Mouse (Mus musculus) G1E-ER4 (cell line): ENCODE data around the gene Epx. TPM values are rescaled to one million over a fixed set of nuclear protein-coding genes. Genes with fewer than 3 reads are reported as not detected.

Experiments
- GATA1 ChIP-seq: IDR thresholded peaks from one replicate; pipeline ENCODE4 v1.8.0; 2012; ENCODE audit warnings: low read length, inconsistent platforms
- polyA plus RNA-seq: library from polyadenylated mRNA; stranded (reverse); fragments of >175 nt; gene quantifications from 2 replicates; pipeline ENCODE4 v1.2.3, GENCODE M21; 2012

The Epx gene
- polyA plus RNA-seq: not detected in 2 replicates

DNA sequence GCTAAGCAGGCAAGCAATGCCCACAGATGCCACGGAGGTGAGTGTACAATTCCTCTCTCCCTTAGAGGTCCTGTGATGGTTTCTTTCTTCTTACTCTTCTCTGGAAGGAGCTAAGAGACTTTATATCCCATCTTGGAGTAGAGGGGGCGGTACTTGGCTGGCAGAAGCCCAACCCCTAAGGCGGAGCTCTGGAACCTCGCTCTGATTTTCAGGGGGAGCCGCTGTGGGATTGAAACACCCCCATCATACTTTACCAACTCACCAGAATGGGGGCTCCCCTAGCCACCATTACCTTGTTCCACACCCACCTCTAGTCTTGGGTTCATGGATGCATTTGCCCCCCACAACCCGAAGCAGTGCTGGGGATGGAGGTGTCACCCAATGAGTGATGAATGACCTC, at the start of gene Epx:
Gene Epx, minus strand, starts transcription at position 101 of the 400 bp plus-strand sequence.
- no peak for TF ChIP-seq GATA1

DNA sequence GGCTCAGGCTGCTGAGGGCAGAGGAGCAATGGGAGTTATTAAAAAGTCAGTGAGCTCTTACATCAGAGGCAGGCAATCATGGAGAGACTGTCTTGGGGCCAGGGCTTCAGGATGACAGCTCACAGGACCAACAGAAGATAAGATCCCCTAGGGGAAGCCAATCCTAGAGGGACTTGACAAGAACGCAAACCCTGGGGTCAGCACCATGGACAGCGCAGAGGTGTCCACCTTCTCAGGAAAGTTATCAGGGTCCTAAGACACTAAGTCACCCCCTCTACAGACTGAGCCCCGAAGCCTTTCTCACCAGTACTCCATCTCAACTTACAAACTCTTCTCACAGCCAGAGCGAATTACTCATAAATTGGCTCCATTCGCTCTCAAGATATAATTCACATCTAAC, 45.6 kb upstream of the Epx start, which contains the start of gene Olfr464:
Gene Olfr464, minus strand, starts transcription at position 2 of the 400 bp plus-strand sequence.
- no peak for TF ChIP-seq GATA1

DNA sequence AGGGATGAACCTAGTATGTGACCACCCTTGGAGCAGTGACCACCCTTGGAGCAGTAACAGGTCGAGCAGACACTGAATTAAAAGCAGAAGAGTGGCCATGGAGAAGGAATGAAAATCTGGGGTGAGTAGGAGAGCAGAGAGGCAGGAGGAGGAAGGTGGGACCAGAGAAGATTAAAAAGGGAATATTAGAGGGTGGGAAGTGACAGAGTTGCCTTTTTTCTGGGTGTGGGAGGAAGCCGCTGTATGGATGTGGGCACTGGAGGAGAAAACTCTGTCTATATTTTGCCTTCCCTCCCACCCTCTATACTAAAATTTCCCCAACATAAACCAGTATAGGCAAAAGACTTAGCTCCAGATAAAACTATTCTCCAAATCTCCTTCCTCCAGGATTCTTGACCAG, 45.0 kb upstream of the Epx start:
- TF ChIP-seq GATA1: no peak

DNA sequence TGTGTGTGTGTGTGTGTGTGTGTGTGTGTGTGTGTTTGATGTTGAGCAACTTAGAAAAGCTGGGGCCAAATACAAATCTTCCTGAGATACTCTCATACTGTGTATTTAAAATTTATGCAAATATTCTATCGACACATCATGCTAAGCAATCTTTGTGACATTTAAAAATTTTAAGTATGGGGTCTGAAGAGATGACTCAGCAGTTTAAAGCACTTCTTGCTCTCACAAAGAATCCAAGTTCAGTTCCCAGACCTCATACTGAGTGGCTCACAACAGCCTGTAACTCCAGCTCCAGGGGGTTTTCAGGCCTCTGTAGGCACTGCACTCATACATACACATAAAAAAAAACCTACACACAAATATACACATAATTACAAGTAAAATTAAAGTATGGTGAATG, 40.7 kb upstream of the Epx start:
- no peak for TF ChIP-seq GATA1

DNA sequence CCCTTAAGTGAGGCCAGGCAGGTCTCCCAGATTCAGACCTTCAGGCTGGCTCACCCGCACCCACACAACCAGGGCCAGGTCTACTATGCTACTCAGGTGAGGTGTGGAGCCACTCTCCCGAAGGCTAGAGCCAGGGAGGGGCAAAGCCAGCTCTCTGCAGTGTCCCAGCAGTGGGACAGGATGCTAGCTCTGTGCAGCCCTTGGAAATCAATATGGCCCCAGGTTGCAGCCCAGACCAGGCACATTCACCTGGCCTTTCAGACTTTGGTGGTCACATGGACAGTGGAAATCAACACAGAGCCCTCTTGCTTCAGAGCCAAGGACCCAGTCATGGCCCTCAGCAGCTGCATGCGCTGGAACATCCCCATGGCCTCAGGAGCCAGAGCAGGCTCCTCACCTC, 29.0 kb upstream of the Epx start:
- TF ChIP-seq GATA1: no peak

DNA sequence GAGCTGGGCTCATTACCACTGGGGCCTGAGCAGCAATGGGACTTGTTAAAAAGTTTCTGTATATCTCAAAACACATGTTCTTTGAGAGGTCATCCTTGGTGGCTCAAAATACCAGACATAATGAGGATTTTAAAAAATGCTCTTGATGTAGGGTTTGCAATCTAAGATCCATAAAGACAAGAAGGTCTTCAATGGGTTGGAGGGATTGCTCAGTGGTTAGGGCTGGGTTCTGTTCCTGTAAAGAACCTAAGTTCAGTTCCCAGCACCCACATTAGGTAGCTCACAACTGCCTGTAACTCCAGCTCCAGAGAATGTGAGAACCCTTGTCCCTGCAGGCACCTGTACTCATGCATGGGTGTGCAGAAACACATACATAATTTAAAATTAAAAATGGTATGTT, 22.0 kb upstream of the Epx start, which contains the start of gene Olfr463:
Gene Olfr463, minus strand, starts transcription at position 101 of the 400 bp plus-strand sequence.
- TF ChIP-seq GATA1: no peak

DNA sequence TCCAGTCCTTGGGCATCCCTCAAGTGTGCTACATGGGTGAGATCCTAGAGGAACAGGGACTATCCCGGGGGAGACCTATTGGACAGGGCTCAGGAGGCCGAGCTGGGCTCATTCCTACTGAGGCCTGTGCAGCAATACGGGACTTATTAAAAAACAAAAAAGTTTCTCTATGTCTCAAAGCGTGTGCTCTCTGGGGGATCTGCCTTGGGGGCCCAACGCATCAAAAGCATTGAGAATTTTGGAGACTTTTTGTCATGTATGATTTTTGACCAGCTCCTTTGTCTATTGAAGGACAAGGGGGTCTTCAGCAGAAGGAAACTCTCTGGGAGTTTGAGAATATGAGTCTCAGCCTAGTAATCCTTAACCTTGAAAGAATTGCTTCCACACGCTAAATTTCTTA, 16.8 kb upstream of the Epx start, which contains the start of gene Olfr462:
Gene Olfr462, minus strand, starts transcription at position 101 of the 400 bp plus-strand sequence.
- TF ChIP-seq GATA1: no peak

DNA sequence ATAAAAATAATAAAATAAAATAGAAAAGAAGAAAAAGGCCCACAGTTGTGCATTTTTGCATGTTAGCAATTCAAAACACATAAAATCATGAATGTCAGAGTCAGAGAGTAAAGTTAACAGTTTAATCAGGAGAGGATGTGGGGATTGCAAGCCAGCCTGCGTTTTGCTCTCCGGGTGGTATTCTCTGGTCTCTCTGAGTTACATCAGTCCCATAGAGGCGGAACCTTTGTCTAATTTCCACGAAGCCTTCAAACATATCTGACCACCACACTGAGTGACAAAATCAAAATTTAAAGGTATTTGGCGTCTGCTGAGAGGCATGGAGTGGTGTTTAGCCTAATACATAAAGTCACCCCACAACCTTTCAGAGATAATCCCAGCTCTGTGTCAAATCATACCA, 9.5 kb upstream of the Epx start:
- no peak for TF ChIP-seq GATA1

DNA sequence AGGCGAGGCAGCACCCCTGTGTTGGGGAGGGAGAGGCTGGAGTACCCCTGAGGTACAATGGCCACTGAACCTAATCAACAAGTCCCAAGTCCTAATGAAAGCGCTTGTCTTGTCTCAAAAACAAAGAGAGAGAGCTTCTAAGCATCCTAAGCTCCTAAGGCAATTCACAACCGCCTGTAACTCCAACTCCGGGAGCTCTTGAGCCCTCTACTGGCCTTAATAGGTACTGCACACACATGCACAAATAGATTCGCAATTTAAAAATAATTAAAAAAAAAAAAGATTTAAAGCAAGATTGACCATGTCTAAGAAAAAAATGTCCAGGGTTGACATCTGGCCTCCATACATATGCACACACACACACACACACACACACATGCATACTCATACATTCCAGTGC, 8.2 kb upstream of the Epx start:
- TF ChIP-seq GATA1: no peak

DNA sequence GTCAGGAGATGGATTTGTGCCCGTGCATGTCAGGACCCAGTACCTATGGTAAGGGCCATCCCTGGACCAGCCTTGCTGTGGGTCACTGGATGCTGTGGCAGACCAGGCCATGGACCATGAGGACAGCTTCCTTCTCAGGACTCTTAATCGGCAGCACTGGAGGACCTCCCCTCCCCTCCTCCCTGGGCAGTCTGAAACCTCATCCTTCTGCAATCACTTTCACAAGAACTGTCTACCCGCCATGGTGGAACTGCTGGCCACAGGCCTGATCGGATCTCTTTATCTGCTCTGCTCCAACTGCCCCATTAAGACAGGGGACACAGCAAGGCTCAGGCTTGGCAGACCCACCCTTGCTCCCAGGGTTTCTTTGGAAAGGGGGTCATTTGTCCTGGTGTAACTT, 6.4 kb upstream of the Epx start:
- no peak for TF ChIP-seq GATA1

DNA sequence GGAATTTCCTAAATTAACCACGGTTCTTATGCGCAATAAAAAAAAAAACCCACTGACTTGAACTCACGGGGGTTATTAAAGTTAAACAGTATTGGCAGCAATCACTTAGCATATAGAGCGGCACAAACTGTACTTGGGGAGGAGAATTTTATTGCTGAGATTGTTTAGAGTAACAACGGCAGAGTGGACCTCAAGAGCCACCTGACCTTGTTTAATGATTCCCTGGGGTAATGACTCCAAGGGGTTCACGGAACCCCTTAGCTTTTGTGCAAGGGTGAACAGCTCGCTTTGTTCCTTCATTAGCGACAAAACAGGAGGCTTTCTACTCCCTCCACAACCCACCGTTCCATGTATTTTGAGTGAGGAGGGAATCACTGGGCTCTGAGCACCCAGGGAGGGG, 4.5 kb upstream of the Epx start:
- TF ChIP-seq GATA1: no peak

DNA sequence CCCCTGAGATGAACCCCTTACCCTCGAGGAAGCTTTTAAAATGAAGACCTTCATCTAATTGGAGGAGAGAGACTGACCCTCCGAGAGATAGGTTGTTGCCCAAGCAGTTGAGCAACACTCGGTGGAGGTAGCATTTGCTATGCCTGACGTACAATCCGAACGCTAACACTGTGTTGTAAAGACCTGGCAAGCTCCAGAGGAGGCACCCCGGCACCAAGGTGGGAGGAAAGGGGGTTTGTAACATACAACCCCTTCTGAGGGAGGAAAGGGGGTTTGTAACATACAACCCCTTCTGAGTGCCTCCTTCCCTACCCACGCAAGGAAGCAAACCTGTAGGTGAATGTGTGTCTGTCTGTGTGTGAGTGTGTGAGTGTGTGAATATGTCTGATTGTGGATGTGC, 3.6 kb downstream of the Epx start:
- TF ChIP-seq GATA1: no peak

DNA sequence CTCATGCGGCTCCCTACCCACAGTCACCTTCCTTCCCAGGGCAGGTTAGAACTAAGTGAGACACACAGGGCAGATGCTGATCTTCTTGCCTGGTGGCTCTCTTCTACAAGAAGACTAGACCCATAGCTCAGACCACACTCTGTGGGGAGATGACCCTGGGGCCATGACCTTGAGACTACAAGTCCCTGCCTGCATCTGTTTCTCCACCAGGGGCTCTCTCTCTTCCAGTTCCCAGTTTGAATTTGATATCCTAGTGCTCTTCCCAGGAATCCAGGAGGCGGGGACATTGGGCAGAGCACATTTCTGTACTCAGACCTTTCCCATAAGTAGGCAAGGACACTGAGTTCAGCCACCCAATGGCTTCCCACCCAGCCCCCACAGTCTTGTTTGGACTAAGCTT, 5.2 kb downstream of the Epx start:
- no peak for TF ChIP-seq GATA1

DNA sequence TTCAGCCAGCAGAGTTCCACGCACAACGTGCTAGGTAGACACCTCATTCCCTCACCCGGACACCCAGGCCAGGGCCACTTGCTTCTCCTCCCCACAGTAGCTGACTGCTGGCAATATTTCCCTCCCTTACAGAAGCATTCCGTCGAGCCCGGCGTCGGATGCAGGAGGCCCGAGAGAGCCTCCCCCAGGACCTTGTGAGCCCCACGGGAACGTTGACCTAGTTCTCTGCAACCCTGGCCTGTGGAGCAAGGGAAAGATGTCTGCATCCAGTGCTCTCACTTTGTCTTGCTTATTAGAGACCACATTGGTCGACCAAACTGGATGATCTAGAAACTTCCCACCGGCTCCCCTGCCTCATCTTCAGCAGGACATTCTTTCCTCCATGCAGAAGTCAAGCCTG, 12.5 kb downstream of the Epx start:
- no peak for TF ChIP-seq GATA1

DNA sequence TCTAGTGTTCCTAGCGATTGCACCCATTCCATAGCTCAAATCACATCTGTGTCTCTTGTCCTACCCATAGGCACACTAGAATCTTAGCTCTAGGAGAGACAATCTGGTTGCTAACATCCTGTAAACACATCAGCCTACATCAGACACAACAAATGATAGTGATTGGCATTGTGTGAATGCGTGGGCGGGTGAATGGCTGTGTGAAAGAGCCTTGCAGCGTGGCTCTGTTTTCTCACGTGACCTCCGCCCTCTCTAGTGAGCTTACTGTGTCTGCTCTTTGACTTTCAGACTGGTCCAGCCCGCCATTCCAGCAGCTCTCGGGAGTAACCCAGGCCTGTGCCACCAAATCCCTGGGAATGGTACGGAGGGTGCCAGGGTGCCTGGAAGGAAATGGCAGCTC, 14.9 kb downstream of the Epx start:
- no peak for TF ChIP-seq GATA1

DNA sequence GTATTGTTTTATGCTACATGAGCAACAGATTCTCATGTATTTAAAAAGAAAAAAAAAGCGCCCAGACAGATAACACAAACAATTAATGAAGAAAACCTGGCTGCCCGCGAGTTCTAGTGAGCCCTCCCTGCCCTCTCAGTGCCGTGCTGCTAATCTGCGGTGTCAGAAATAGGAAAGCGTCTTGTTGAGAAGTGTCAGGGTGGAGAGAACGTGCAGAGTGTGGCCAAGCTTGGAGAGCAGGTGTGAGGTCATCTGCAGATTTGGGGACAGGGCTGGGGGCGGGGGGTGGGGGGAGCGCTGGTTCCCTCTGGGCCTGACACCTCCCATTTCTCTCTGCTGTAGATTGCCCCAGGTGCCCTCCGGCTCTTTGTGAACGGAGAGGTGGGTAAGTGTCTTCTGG, 16.1 kb downstream of the Epx start:
- no peak for TF ChIP-seq GATA1

DNA sequence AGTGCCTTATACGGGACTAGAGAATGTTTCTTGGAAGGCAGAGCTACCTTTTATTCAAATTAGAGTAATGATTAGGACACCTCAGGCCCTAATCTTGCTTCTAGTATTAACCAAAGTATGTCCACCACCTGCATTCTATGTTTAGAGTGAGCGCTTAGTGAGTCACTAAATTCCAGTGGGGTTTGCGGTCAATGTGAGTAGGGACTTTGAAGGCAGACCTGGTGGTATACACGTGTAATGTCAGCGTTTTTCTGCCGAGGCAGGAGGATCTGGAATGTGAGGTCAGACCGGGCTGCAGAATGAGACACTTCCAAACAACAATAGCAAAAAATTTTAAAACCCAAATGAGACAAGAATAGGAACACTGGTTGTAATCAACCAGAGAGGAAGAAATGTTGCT, 20.8 kb downstream of the Epx start:
- TF ChIP-seq GATA1: no peak

DNA sequence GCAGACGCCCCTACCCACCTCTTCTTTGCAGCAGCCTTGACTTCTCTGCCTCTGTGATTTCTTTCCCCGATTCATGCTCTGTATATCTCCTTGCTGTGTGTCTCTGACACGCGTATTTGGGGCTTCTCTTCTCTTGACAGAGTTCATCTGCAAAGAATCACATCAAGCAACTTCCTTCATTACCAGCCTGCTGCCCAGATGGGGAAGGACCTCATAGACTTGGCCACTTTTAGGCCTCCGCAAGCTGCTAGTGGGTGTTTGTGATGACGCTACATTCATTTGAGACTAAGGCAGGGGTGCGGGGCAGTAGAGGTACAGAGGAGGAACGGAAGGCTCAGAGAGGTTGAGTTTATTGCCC, 21.8 kb downstream of the Epx start:
- TF ChIP-seq GATA1: no peak
